Mouse (Mus musculus) spleen, adult 12 weeks (tissue): Measurements from ENCODE around the gene Arl10.

ENCODE experiments used
- DNase-seq: peaks from one replicate; pipeline ENCODE4 v3.0.0; 2022; ENCODE audit warnings: low spot score

The Arl10 gene

GRCm38 (mm10) chr13:54574854-54575481, at the start of gene Arl10:
Arl10 (plus strand) TSS chr13:54575015.
- peak; percentile 7 for DNase-seq

- no peak for DNase-seq
These were observed 47.7 kb upstream of the Arl10 start for GRCm38 (mm10) chr13:54527140-54527539.

GRCm38 (mm10) chr13:54532134-54532533, 42.7 kb upstream of the Arl10 start:
- no peak for DNase-seq

- no peak for DNase-seq
These were observed 26.8 kb upstream of the Arl10 start for GRCm38 (mm10) chr13:54548036-54548435.

GRCm38 (mm10) chr13:54556176-54556575, 18.6 kb upstream of the Arl10 start:
- DNase-seq = no peak

GRCm38 (mm10) chr13:54556796-54557195, 18.0 kb upstream of the Arl10 start:
- DNase-seq = no peak

GRCm38 (mm10) chr13:54557652-54558051, 17.2 kb upstream of the Arl10 start:
- DNase-seq = no peak

GRCm38 (mm10) chr13:54559656-54560055, 15.2 kb upstream of the Arl10 start:
- DNase-seq = no peak

- DNase-seq = no peak
These were observed 14.2 kb upstream of the Arl10 start for GRCm38 (mm10) chr13:54560608-54561007.

- no peak for DNase-seq
These were observed 12.3 kb upstream of the Arl10 start for GRCm38 (mm10) chr13:54562562-54562961.

- DNase-seq = no peak
These were observed 10.3 kb upstream of the Arl10 start for GRCm38 (mm10) chr13:54564232-54565200.

- peak; percentile 90 for DNase-seq
These were observed 9.6 kb upstream of the Arl10 start, which contains the start of gene 4833439L19Rik for GRCm38 (mm10) chr13:54565201-54565581. 4833439L19Rik (minus strand) TSS chr13:54565435.

GRCm38 (mm10) chr13:54565594-54566345, 9.0 kb upstream of the Arl10 start:
- DNase-seq = no peak

- no peak for DNase-seq
These were observed 6.4 kb upstream of the Arl10 start for GRCm38 (mm10) chr13:54568380-54568779.

GRCm38 (mm10) chr13:54569282-54569681, 5.5 kb upstream of the Arl10 start:
- DNase-seq = no peak

GRCm38 (mm10) chr13:54570736-54571135, 4.1 kb upstream of the Arl10 start:
- no peak for DNase-seq

GRCm38 (mm10) chr13:54571637-54572036, 3.2 kb upstream of the Arl10 start:
- DNase-seq = no peak

- DNase-seq = no peak
These were observed 2.2 kb upstream of the Arl10 start for GRCm38 (mm10) chr13:54572621-54573020.

GRCm38 (mm10) chr13:54575489-54575888, 674 bp downstream of the Arl10 start:
- no peak for DNase-seq

GRCm38 (mm10) chr13:54577652-54578507, 3.1 kb downstream of the Arl10 start:
- no peak for DNase-seq

- DNase-seq = no peak
These were observed 6.6 kb downstream of the Arl10 start for GRCm38 (mm10) chr13:54581385-54581784.
